Mouse (Mus musculus) embryonic fibroblast, embryonic 13.5 days (primary cell): ENCODE results near the gene Scel.

ENCODE experiments used
- CTCF ChIP-seq: IDR thresholded peaks from 2 replicates; pipeline ENCODE4 v1.5.1; 2011; ENCODE audit warnings: mild to moderate bottlenecking, control low read depth, low read length, moderate library complexity, borderline replicate concordance; ENCODE audit not compliant: insufficient read depth
- POLR2A ChIP-seq: IDR thresholded peaks from 2 replicates; pipeline ENCODE4 v1.6.1; 2011; ENCODE audit warnings: low read depth, mild to moderate bottlenecking, control low read depth, low read length, moderate library complexity

DNA sequence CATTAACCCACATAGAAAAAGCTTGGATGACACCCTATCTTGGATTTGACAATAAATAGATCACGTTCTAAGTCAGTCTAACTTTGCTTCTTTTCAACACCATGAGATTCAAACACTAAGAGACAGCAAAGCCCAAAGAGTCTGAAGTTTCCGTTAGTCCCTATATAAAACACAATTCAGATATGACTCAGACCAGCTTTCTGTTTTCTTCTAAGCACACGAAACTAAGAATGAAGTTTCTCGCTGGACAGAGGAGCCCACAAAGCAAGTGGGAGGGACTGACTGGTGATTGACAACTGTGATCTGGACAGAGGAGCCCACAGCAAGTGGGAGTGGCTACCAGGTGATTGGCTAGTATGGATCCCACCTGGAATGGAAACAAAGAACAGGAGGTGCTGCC lies 106.6 kb downstream of the Scel start:
- no peak for TF ChIP-seq POLR2A
- TF ChIP-seq CTCF, result no peak
